Mouse (Mus musculus): ENCODE measurements at regions not wholly inside any gene's neighbourhood (a gene's known extent, or its start where the extent isn't known, plus 50 kb on each side); places are given as distances from the start of the nearest gene placed in this dataset.
A peak's percentile ranks its signal among the peaks of the same experiment; 100 is the strongest.

GRCm38 (mm10) chr4:47703501-47703900 is 229.0 kb downstream of the Sec61b start:
- ATAC-seq (replicated peaks; ENCODE audit: insufficient number of reproducible peaks, low FRiP score, low TSS enrichment, poor library complexity, severe bottlenecking) = no peak

- 0 out of 2 replicates have a peak, but pooled peaks have one; percentile 31 for ATAC-seq (replicated peaks; ENCODE audit: insufficient number of reproducible peaks, low FRiP score, low TSS enrichment, poor library complexity, severe bottlenecking)
These were observed 230.1 kb downstream of the Sec61b start for GRCm38 (mm10) chr4:47704607-47705006.

- no peak for ATAC-seq (replicated peaks; ENCODE audit: insufficient number of reproducible peaks, low FRiP score, low TSS enrichment, poor library complexity, severe bottlenecking)
These were observed 233.5 kb downstream of the Sec61b start for GRCm38 (mm10) chr4:47707966-47708365.

GRCm38 (mm10) chr4:47713387-47713786 is 238.9 kb downstream of the Sec61b start:
- no peak for ATAC-seq (replicated peaks; ENCODE audit: insufficient number of reproducible peaks, low FRiP score, low TSS enrichment, poor library complexity, severe bottlenecking)

GRCm38 (mm10) chr4:47724331-47725004 is 250.0 kb downstream of the Sec61b start:
- ATAC-seq (replicated peaks; ENCODE audit: insufficient number of reproducible peaks, low FRiP score, low TSS enrichment, poor library complexity, severe bottlenecking) = no peak

GRCm38 (mm10) chr4:47725005-47725340 is 250.5 kb downstream of the Sec61b start:
- ATAC-seq (replicated peaks; ENCODE audit: insufficient number of reproducible peaks, low FRiP score, low TSS enrichment, poor library complexity, severe bottlenecking) = no peak

GRCm38 (mm10) chr4:47746498-47747190 is 272.2 kb downstream of the Sec61b start:
- ATAC-seq (replicated peaks; ENCODE audit: insufficient number of reproducible peaks, low FRiP score, low TSS enrichment, poor library complexity, severe bottlenecking) = peak; percentile 56

GRCm38 (mm10) chr4:47772230-47772920 is 272.6 kb upstream of the Nr4a3 start:
- ATAC-seq (replicated peaks; ENCODE audit: insufficient number of reproducible peaks, low FRiP score, low TSS enrichment, poor library complexity, severe bottlenecking) = no peak

GRCm38 (mm10) chr4:47774664-47775063 is 270.3 kb upstream of the Nr4a3 start:
- ATAC-seq (replicated peaks; ENCODE audit: insufficient number of reproducible peaks, low FRiP score, low TSS enrichment, poor library complexity, severe bottlenecking) = no peak

- ATAC-seq (replicated peaks; ENCODE audit: insufficient number of reproducible peaks, low FRiP score, low TSS enrichment, poor library complexity, severe bottlenecking) = no peak
These were observed 263.9 kb upstream of the Nr4a3 start for GRCm38 (mm10) chr4:47781039-47781438.

GRCm38 (mm10) chr4:47796977-47797376 is 248.0 kb upstream of the Nr4a3 start:
- no peak for ATAC-seq (replicated peaks; ENCODE audit: insufficient number of reproducible peaks, low FRiP score, low TSS enrichment, poor library complexity, severe bottlenecking)

GRCm38 (mm10) chr4:47799165-47799564 is 245.8 kb upstream of the Nr4a3 start:
- no peak for ATAC-seq (replicated peaks; ENCODE audit: insufficient number of reproducible peaks, low FRiP score, low TSS enrichment, poor library complexity, severe bottlenecking)

- no peak for ATAC-seq (replicated peaks; ENCODE audit: insufficient number of reproducible peaks, low FRiP score, low TSS enrichment, poor library complexity, severe bottlenecking)
These were observed 241.8 kb upstream of the Nr4a3 start for GRCm38 (mm10) chr4:47803111-47803510.

GRCm38 (mm10) chr4:47807877-47808276 is 237.1 kb upstream of the Nr4a3 start:
- ATAC-seq (replicated peaks; ENCODE audit: insufficient number of reproducible peaks, low FRiP score, low TSS enrichment, poor library complexity, severe bottlenecking) = no peak

GRCm38 (mm10) chr4:47814030-47814429 is 230.9 kb upstream of the Nr4a3 start:
- no peak for ATAC-seq (replicated peaks; ENCODE audit: insufficient number of reproducible peaks, low FRiP score, low TSS enrichment, poor library complexity, severe bottlenecking)

- ATAC-seq (replicated peaks; ENCODE audit: insufficient number of reproducible peaks, low FRiP score, low TSS enrichment, poor library complexity, severe bottlenecking) = no peak
These were observed 226.4 kb upstream of the Nr4a3 start for GRCm38 (mm10) chr4:47818371-47819159.

- ATAC-seq (replicated peaks; ENCODE audit: insufficient number of reproducible peaks, low FRiP score, low TSS enrichment, poor library complexity, severe bottlenecking) = no peak
These were observed 224.4 kb upstream of the Nr4a3 start for GRCm38 (mm10) chr4:47820562-47820961.

- ATAC-seq (replicated peaks; ENCODE audit: insufficient number of reproducible peaks, low FRiP score, low TSS enrichment, poor library complexity, severe bottlenecking) = no peak
These were observed 221.7 kb upstream of the Nr4a3 start for GRCm38 (mm10) chr4:47823299-47823698.

- no peak for ATAC-seq (replicated peaks; ENCODE audit: insufficient number of reproducible peaks, low FRiP score, low TSS enrichment, poor library complexity, severe bottlenecking)
These were observed 220.9 kb upstream of the Nr4a3 start for GRCm38 (mm10) chr4:47824083-47824482.
